Mouse (Mus musculus) adrenal gland, postnatal 25 days (tissue): ENCODE measurements around the gene Sf3a2. TPM values are rescaled to one million over a fixed set of nuclear protein-coding genes. Genes with fewer than 3 reads are reported as not detected.
"Not testable (repeated sequence)": the region's sequence is repeated elsewhere in the genome, so short reads cannot be mapped to it uniquely, and the experiment has no call there.

Experiments
- DNase-seq: peaks from one replicate; pipeline ENCODE4 v3.0.0; 2021; ENCODE audit warnings: mixed read lengths
- total RNA-seq: library from RNA; stranded (reverse); gene quantifications from 2 replicates; pipeline ENCODE4 v1.2.3, GENCODE M21; 2021

Gene Sf3a2
- total RNA-seq, 1 experiment from 2014 or later = 60.1 TPM

GRCm38 (mm10) chr10:80824827-80825226 is 26.8 kb downstream of the Sf3a2 start:
- no peak for DNase-seq

GRCm38 (mm10) chr10:80826151-80827062 is 28.4 kb downstream of the Sf3a2 start, which contains the start of gene Oaz1:
Gene Oaz1, plus strand, starts transcription at chr10:80826656.
- DNase-seq = peak; percentile 96

GRCm38 (mm10) chr10:80827063-80827869 is 29.3 kb downstream of the Sf3a2 start:
- DNase-seq = no peak

DNA sequence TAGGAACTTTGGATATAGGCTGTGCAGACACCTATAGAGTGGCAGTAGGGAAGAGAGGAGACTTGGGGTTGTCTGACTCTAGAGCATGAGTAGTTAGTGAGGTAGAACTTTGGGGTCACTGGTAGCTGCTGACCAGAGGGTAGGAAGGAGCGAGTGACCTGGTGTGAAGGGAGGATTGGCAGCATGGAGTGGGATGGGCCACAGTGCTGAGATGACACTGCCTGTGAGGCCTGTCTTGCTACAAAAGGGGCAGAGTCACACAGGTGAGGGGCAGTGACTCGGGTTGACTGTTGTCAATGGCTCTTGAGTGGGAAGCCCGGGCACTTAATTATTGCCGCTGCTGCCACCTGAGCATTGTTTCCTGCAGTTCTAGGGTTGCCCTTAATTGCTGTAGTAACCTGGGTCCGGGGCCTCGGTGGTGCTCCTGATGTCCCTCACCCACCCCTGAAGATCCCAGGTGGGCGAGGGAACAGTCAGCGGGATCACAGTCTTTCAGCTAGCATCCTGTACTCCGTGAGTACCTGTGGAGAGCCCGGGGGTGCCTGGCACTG is 29.9 kb downstream of the Sf3a2 start:
- no peak for DNase-seq

GRCm38 (mm10) chr10:80828587-80828986 is 30.6 kb downstream of the Sf3a2 start:
- DNase-seq = not testable (repeated sequence)

GRCm38 (mm10) chr10:80829359-80830278 is 31.6 kb downstream of the Sf3a2 start:
- no peak for DNase-seq

DNA sequence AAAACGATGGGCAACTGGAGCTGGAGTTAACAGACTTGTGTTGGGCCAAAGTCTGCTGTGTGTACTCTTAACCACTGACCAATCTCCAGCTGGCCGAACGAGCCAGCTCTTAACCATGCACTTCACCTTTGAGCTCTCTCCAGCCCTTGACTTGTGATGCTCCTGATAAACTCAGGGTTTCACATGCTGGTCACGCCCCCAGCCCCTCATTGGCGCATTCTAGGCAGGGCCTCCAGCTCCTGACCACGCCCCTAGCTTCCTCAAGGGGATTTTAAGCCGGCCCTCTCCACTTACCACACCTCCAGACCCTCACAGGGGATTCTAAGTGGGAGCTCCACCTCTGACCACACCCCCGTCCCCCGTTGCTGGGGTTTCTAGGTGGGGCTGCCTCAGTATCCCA is 33.1 kb downstream of the Sf3a2 start:
- DNase-seq = peak; percentile 60

DNA sequence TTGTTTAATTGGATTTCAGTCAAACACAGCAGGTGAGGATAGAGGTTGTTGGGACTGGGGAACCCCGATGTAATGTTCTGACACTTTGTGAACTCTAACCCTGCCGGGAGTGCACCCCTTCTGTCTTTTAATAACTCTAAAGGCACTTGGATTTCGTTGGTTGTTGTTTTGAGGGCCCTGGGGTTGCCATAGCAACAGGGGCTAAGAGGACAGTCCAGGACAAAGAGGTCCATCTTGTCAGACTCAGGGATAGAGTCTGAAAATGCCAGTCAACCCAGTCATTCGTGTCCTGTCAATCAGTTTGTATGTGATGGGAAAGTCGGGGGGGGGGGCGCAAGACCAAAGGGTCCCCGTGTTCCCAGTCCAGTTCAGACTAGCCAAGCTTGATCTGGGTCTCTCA is 34.8 kb downstream of the Sf3a2 start:
- no peak for DNase-seq

DNA sequence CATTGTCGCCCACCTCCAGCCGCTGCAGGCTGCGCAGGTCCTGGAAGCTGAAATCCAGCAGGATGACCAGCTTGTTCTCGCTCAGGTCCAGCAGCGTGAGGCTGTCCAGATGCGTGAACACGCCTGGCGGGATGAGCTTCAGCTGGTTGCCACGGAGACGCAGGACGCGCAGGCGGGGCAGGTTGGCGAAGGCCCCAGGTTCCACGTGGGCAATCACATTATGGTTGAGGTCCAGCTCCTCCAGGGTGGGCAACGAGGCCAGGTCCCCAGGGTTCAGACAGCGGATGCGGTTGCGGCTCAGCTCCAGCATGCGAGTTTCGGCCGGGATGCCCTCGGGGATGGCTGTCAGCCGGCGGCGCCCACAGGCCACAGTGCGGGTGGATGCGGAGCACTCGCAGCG is 37.6 kb downstream of the Sf3a2 start:
- no peak for DNase-seq

GRCm38 (mm10) chr10:80836949-80837379 is 39.0 kb downstream of the Sf3a2 start:
- no peak for DNase-seq

GRCm38 (mm10) chr10:80837827-80838226 is 39.8 kb downstream of the Sf3a2 start:
- no peak for DNase-seq

DNA sequence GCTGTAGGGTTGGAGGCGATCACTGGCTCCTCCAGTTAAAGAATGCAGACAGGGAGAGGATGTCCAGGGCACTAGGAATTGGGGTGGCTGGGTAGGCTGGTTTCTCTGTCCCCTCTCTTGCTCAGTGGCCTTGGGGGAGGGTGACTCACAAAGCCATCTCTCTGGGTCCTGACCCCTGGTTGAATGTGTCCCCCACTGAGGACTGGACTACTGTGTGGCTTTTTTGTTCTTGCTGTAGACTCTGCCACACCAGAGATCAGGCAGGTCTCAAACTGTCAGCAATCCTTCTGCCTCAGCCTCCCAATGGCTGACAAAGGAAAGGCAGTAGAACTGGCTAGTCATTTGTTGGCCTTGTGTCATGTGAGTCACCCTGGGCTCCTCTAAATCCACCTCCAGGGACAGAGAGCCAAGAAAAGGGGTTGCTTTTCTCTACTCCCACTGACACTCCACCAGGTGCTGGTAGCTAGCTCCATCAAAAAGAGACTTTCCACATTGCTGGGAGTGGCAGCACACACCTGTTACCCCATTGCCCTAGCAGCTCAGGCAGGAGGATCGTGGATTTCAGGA is 40.4 kb downstream of the Sf3a2 start:
- DNase-seq = peak; percentile 46

GRCm38 (mm10) chr10:80839848-80840247 is 41.9 kb downstream of the Sf3a2 start:
- DNase-seq = no peak

GRCm38 (mm10) chr10:80841685-80842084 is 43.7 kb downstream of the Sf3a2 start:
- no peak for DNase-seq

DNA sequence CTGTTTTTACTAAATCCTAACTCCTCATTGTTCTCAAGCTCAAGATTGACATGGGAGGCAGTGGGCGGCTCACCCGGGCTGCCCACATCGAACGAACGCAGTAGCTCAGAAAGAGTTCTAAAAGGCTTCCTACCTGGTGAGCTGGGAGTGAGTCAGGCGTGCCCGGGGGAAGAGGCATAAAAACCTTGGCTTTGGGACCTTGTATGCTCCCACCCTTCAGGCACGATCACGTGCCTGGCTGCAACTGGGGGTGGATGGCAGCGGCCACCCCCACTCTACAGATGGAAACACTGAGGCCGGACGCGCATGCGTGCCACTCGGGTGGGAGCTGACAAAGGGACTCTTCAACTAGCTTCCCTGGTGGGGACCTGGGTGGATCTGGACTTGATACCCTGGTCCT is 44.3 kb downstream of the Sf3a2 start:
- DNase-seq = no peak

GRCm38 (mm10) chr10:80843087-80843930 is 45.3 kb downstream of the Sf3a2 start:
- no peak for DNase-seq

GRCm38 (mm10) chr10:80843931-80844547 is 46.0 kb downstream of the Sf3a2 start, which contains the start of gene Lingo3:
Gene Lingo3, minus strand, starts transcription at chr10:80844039.
- peak; percentile 49 for DNase-seq

DNA sequence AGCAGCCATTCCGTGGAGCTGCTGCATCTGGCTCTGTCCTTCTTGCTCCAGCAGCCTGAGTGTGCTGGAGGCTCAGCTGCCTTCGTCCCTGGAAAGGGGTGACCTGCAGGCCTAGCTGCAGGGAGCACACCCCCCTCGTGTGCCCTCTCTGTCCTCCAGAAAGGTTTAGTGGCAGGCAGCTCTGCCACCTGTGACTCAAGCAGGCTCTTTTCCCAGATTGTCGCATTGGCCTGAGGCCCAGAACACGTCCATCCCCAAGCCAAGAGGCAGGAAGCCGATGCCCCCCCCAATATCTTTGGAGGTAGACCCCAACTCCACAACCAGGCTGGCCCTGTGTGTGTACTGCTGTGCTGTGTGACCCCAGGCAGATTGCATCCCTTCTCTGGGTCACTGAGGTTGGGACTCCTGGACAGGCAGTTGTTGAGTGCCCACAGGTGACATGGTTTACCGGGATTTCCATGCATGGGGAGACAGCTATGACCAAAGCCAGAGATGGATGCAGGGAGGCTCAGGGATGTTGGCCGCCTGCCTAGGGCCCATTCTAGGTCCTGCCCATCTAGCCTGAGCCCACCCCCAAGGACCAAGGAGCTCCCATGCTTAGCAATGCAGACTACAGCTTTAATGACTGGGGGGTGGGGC is 47.2 kb downstream of the Sf3a2 start:
- no peak for DNase-seq

GRCm38 (mm10) chr10:80845732-80846131 is 47.7 kb downstream of the Sf3a2 start:
- DNase-seq = no peak
